Mouse (Mus musculus): ENCODE measurements around the gene Fndc3b.
A peak's percentile ranks its signal among the peaks of the same experiment; 100 is the strongest.
"Not testable (repeated sequence)": the region's sequence is repeated elsewhere in the genome, so short reads cannot be mapped to it uniquely, and the experiment has no call there.

The Fndc3b gene

GRCm38 (mm10) chr3:27461037-27461436 lies 250.1 kb downstream of the Fndc3b start:
- peak; percentile 79 to 84 for DNase-seq

- DNase-seq: no peak
These were observed 252.7 kb downstream of the Fndc3b start for GRCm38 (mm10) chr3:27458416-27458815.

- DNase-seq: no peak
These were observed 254.6 kb downstream of the Fndc3b start for GRCm38 (mm10) chr3:27456514-27456913.

GRCm38 (mm10) chr3:27454402-27455195 lies 256.5 kb downstream of the Fndc3b start:
- DNase-seq: no peak

- peak; percentile 30 to 49 for DNase-seq
These were observed 257.5 kb downstream of the Fndc3b start for GRCm38 (mm10) chr3:27453453-27454098.

- DNase-seq: no peak
These were observed 261.7 kb downstream of the Fndc3b start for GRCm38 (mm10) chr3:27449447-27449846.

GRCm38 (mm10) chr3:27448367-27448766 lies 262.7 kb downstream of the Fndc3b start:
- peak; percentile 40 to 48 for DNase-seq

- no peak for DNase-seq
These were observed 271.4 kb downstream of the Fndc3b start for GRCm38 (mm10) chr3:27439704-27440103.

- DNase-seq: peak in 1 of 2 experiments; percentile 39
These were observed 275.9 kb downstream of the Fndc3b start for GRCm38 (mm10) chr3:27435096-27435620.

- peak in 1 of 2 experiments; percentile 32 for DNase-seq
These were observed 278.1 kb downstream of the Fndc3b start for GRCm38 (mm10) chr3:27432981-27433380.

- DNase-seq: peak in 1 of 2 experiments; percentile 48
These were observed 280.4 kb downstream of the Fndc3b start for GRCm38 (mm10) chr3:27430621-27431263.

GRCm38 (mm10) chr3:27427406-27427805 lies 283.7 kb downstream of the Fndc3b start:
- DNase-seq: no peak

- DNase-seq: no peak
These were observed 286.9 kb downstream of the Fndc3b start for GRCm38 (mm10) chr3:27424049-27424667.

GRCm38 (mm10) chr3:27422521-27422920 lies 288.6 kb downstream of the Fndc3b start:
- DNase-seq: no peak

GRCm38 (mm10) chr3:27421980-27422379 lies 289.1 kb downstream of the Fndc3b start:
- DNase-seq: no peak

GRCm38 (mm10) chr3:27418602-27419001 lies 292.5 kb downstream of the Fndc3b start:
- no peak for DNase-seq

- DNase-seq: no peak
These were observed 294.3 kb downstream of the Fndc3b start for GRCm38 (mm10) chr3:27416786-27417185.

GRCm38 (mm10) chr3:27413566-27413965 lies 297.5 kb downstream of the Fndc3b start:
- no peak for DNase-seq

- DNase-seq: no peak
These were observed 299.8 kb downstream of the Fndc3b start for GRCm38 (mm10) chr3:27411286-27411685.

- DNase-seq: no peak
These were observed 302.5 kb downstream of the Fndc3b start for GRCm38 (mm10) chr3:27408564-27408963.

GRCm38 (mm10) chr3:27406440-27406839 lies 304.7 kb downstream of the Fndc3b start:
- DNase-seq: no peak

GRCm38 (mm10) chr3:27400996-27401395 lies 310.1 kb downstream of the Fndc3b start:
- not testable (repeated sequence) for DNase-seq

- no peak for DNase-seq
These were observed 321.2 kb downstream of the Fndc3b start for GRCm38 (mm10) chr3:27389923-27390322.

Data from kidney, postnatal 4 days (tissue).